Mouse (Mus musculus) myocyte (in vitro differentiated cells): ENCODE data around the gene Cep55.

Experiments used
- CEBPB ChIP-seq: IDR thresholded peaks from 2 replicates; pipeline ENCODE4 v1.6.1; 2011; ENCODE audit warnings: mild to moderate bottlenecking, moderate library complexity; ENCODE audit not compliant: poor library complexity, insufficient read depth, severe bottlenecking
- E2F4 ChIP-seq: IDR thresholded peaks from one replicate; pipeline ENCODE4 v1.6.1; 2011; ENCODE audit warnings: mild to moderate bottlenecking, control low read depth, moderate library complexity; ENCODE audit not compliant: insufficient read depth
- MAX ChIP-seq: IDR thresholded peaks from one replicate; pipeline ENCODE4 v1.6.1; 2011; ENCODE audit warnings: low read depth, mild to moderate bottlenecking, control low read depth
- POLR2A ChIP-seq: IDR thresholded peaks from one replicate; pipeline ENCODE4 v1.6.1; 2011; ENCODE audit warnings: low read depth, mild to moderate bottlenecking, control low read depth, moderate library complexity; ENCODE audit not compliant: insufficient read length
- POLR2AphosphoS2 ChIP-seq: IDR thresholded peaks from one replicate; pipeline ENCODE4 v1.6.1; 2011; ENCODE audit warnings: low read depth, control low read depth; ENCODE audit not compliant: insufficient read length
- TCF12 ChIP-seq: IDR thresholded peaks from one replicate; pipeline ENCODE4 v1.6.1; 2011; ENCODE audit warnings: mild to moderate bottlenecking, control low read depth; ENCODE audit not compliant: poor library complexity, insufficient read depth, severe bottlenecking
- USF1 ChIP-seq: IDR thresholded peaks from one replicate; pipeline ENCODE4 v1.6.1; 2011; ENCODE audit warnings: low read depth, mild to moderate bottlenecking, control low read depth, moderate library complexity

DNA sequence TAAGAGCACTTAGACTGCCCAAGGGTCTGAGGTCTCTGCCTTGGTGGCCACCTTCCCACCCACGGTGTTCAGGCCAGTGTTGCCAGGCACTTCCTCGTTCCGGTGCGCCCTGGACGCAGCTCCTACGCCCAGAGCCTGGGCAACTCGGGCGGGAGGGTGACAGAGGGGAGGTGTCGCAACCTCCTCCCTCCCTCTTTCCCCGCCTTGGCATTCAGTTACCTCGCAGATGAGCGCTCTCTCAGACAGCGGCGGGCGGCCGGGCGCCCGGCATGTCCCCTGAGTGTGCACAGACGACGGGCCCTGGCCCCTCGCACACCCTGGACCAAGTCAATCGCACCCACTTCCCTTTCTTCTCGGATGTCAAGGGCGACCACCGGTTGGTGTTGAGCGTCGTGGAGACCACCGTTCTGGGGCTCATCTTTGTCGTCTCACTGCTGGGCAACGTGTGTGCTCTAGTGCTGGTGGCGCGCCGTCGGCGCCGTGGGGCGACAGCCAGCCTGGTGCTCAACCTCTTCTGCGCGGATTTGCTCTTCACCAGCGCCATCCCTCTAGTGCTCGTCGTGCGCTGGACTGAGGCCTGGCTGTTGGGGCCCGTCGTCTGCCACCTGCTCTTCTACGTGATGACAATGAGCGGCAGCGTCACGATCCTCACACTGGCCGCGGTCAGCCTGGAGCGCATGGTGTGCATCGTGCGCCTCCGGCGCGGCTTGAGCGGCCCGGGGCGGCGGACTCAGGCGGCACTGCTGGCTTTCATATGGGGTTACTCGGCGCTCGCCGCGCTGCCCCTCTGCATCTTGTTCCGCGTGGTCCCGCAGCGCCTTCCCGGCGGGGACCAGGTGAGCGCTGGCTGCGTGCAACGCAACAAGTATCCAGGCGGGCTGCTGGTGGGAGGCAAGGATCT lies 42.3 kb downstream of the Cep55 start, which contains the start of gene Ffar4:
- TF ChIP-seq POLR2A (no peak), CEBPB (no peak), POLR2AphosphoS2 (no peak), USF1 (no peak), MAX (no peak), TCF12 (no peak), E2F4 (no peak)
